Mouse (Mus musculus): ENCODE measurements at regions not wholly inside any gene's neighbourhood (a gene's known extent, or its start where the extent isn't known, plus 50 kb on each side); places are given as distances from the start of the nearest gene placed in this dataset.
"Not testable (repeated sequence)": the region's sequence is repeated elsewhere in the genome, so short reads cannot be mapped to it uniquely, and the experiment has no call there.

DNA sequence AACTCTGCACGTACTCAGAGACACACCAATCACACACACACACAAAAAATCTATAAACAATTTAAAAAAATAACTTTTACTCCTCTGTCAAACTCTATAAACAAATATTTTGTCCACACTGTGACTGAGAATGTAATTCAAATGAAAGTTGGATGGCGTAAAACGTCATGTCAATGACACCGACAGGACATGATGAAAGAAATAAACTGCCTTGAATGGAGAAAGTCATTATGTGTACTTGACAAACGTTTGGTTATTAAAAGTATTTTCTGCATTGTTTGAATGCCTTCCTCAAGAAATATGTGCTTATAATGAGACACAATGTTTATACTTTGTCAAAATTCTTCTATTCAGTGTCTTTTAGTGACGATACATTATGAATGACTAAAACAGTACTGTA lies 1171.6 kb upstream of the Pcdh20 start:
- in situ Hi-C loops (cut with MboI, MseI), result no loop called here

DNA sequence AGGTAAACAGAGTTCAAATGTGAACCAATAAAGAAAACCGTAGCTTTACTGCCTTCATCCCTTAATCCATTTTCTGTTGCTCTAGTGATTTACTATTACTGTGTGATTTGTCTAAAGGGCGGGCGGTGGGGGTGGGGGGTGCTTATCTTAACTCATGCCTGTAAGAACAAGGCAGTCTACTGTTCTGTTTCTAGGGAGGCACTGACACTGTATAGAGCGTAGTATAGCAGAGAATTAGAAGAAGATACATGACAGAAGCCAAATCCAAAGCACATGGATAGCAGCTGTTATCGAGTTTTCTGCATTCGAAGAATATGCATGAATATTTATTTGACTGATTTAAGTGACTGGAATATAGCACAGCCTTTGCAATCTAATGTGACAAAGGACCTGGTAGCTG lies 1168.1 kb upstream of the Pcdh20 start:
- in situ Hi-C loops (cut with MboI, MseI), result no loop called here

DNA sequence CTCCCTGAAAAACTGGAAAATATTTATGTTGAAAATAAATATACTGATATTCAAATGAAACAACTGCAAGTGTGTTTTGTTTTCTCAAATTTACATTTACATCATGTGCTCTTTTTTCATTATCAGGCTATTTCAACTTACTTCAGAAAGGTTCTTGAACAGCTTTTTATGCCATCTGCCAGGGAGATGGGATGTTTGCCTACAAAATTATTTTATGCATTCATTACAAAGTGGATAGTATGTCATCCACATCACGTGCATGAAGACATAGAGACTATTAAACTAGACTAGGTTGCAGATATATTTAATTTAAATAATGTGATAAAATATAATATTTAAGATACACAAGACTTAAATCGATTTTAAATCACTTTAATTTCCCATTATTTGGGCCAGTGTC lies 1165.5 kb upstream of the Pcdh20 start:
- in situ Hi-C loops (cut with MboI, MseI), result no loop called here

DNA sequence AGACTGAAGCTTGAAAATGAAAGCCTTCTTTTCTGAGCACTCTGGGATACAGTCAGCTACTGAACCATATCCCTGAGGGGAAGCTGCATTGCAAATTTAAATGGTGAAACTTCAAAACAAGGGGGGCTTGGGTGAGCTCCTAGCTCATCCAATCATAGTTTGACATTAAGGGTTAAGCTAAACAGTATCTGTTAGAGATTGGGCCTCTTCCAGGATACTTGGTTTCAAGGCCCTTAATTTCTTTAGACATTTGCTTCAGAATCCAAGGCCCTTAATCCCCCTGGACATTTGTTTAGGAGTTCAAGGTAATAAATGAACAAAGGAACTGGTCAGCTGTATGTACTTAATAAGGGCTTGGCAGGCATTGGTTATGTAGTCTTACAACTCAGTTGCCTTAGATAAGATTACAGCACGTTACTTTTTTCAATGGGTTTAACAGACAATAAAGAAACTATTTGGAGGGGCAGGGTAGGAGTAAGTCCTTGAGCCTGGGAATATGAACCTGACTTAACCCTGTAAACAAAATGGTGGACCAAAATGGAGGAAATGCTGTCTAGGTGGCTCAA lies 1163.4 kb upstream of the Pcdh20 start:
- in situ Hi-C loops (cut with MboI, MseI), result no loop called here

GRCm38 (mm10) chr14:89633654-89634053 lies 1162.5 kb upstream of the Pcdh20 start:
- in situ Hi-C loops (cut with MboI, MseI), result no loop called here

- in situ Hi-C loops (cut with MboI, MseI), result no loop called here
Measured at GRCm38 (mm10) chr14:89610670-89611069, 1139.5 kb upstream of the Pcdh20 start.

DNA sequence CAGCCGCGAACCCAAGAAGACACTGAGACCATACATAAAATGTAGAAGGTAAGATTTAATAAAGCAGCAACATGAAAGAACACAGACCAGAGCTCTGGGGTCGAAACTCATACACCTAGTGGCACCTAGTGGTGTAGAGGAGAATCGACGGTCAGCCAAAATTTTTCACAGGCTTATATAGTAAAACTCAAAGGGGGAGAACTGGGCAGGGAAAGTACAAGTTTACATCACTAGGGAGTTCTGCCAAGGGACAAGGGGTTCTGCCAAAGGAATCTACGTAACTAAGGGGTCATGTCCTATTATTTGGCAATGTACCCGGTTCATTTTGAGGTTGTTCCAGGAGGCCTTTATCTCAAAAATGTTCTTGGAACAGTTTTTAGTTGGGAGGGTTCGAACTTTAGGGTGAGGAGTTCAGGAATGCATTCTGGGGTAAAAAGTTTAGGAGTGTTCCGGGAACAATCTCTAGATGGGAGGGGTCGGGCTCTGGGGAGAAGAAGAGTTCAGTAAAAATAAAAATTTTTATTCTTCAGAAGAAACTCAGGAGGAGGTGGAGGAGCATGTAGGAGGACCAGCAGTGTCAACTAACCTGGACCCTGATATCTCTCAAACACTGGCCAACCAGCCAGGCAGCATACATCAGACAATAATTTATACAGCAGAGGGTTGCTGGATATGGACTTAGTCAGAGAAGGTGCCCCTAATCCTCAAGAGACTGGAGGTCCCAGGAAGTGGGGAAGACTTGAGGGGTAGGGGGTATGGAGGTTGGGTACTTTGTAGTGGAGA lies 1138.7 kb upstream of the Pcdh20 start:
- in situ Hi-C loops (cut with MboI, MseI), result not testable (repeated sequence)

GRCm38 (mm10) chr14:89607550-89607949 lies 1136.4 kb upstream of the Pcdh20 start:
- in situ Hi-C loops (cut with MboI, MseI), result no loop called here

GRCm38 (mm10) chr14:89597812-89598211 lies 1126.6 kb upstream of the Pcdh20 start:
- in situ Hi-C loops (cut with MboI, MseI), result no loop called here

GRCm38 (mm10) chr14:89573576-89573975 lies 1102.4 kb upstream of the Pcdh20 start:
- in situ Hi-C loops (cut with MboI, MseI), result loop anchor here in 1 of 2 experiments (10.0 kb wide), 1 partner anchor 1591 kb away; no protein-coding TSS in a partner anchor

DNA sequence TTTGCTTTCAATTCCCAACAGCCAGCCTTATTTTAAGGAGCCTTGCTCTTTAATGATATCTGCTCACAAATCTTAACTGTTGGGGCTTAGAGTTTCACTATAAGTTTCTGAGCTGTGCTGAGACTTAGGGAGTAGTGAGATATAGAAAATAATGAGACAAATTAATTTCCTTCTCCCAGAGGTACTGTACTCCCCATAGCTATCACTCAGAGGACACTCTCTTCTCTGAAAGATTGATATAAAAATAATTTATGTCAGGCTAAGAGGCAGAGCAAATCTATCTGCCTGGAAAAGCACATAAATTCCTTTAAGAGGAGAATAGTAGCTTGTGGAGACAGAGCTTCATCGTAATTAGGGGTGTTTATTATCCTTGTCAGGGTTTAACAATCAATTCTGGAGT lies 1100.5 kb upstream of the Pcdh20 start:
- in situ Hi-C loops (cut with MboI, MseI), result loop anchor here in 1 of 2 experiments (10.0 kb wide), 1 partner anchor 1593 kb away; no protein-coding TSS in a partner anchor

GRCm38 (mm10) chr14:89559822-89560477 lies 1088.8 kb upstream of the Pcdh20 start:
- in situ Hi-C loops (cut with MboI, MseI), result no loop called here

DNA sequence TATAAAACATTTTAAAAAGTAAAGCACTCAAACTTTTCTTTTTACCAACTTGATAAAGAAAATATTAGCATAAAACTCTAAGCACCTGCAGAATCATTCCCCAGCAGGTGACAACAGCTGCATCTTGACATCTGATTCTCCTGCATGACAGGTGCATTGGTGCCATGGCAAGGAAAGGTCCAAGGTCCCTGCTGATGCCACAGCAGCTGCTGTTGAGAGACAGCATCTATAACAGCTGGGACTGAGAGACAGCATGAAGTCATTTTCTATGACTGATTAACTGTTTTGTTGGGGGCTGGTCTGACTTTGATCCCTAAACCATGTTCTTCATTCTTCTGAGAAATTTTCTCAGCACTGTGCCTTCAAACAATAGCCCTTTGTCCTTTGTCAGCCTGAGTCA lies 1086.1 kb upstream of the Pcdh20 start:
- in situ Hi-C loops (cut with MboI, MseI), result no loop called here

DNA sequence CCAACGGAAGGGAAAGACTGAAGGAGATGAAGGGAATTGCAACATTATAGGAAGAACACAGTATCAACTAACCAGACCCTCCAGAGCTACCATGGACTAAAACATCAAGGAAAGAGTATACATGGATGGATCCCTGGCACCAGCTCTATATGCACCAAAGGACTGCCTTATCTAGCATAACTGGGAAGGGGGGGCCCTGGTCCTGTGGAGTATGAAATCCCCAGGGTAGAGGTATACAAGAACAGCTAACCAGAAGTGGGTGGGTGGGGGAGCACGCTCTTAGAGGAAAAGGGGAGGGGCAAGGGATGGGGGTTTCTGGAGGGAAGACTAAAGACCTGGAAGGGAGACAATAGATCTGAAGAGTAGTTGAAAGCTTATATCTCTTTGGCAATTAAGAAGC lies 1085.0 kb upstream of the Pcdh20 start:
- in situ Hi-C loops (cut with MboI, MseI), result no loop called here

DNA sequence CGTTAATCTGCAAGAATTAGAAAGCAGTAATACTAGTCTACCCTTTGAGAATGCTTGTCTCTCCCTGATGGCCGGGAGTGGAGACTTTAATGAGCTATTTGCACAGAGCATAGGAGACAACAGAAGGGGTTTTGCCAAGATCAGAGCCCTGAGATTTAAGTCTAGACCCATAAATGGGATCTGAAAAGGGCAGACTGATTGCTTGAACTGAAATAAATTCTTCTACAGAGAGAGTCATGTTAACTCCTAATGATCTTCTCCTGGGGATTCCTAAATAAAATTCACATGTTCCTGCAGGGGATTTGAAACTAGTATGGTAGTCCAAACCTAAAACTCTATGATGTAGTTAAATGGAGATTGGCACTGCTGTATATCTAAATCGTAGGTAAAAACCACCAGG lies 1082.9 kb upstream of the Pcdh20 start:
- in situ Hi-C loops (cut with MboI, MseI), result no loop called here
